Mouse (Mus musculus): ENCODE results near the gene Ccdc174. TPM values are rescaled to one million over a fixed set of nuclear protein-coding genes. Genes with fewer than 3 reads are reported as not detected.

Ccdc174 gene
- 11.9 TPM for polyA plus RNA-seq (2014; fragmentation: Illumina TruSeq; extraction: RNeasy Lipid Tissue Mini Kit (QIAGEN cat#74804); ENCODE audit: insufficient read depth, low read depth, low replicate concordance)

GRCm38 (mm10) chr6:91877885-91878651 is at the start of gene Ccdc174:
Gene Ccdc174 (plus strand): TSS chr6:91878053.

GRCm38 (mm10) chr6:91902509-91902908 is 24.7 kb downstream of the Ccdc174 start, which contains the start of gene 4930590J08Rik:
Gene 4930590J08Rik (plus strand): TSS chr6:91902809.

Other genes starting within 250 kb of the Ccdc174 start
- 18.1 TPM for gene Slc6a6, start 194.0 kb upstream of the Ccdc174 start, polyA plus RNA-seq (2014; fragmentation: Illumina TruSeq; extraction: RNeasy Lipid Tissue Mini Kit (QIAGEN cat#74804); ENCODE audit: insufficient read depth, low read depth, low replicate concordance)
- 0.54 TPM for gene Grip2, start 50.8 kb upstream of the Ccdc174 start, polyA plus RNA-seq (2014; fragmentation: Illumina TruSeq; extraction: RNeasy Lipid Tissue Mini Kit (QIAGEN cat#74804); ENCODE audit: insufficient read depth, low read depth, low replicate concordance)
- 0.23 TPM for gene 4930590J08Rik, start 24.8 kb downstream of the Ccdc174 start, polyA plus RNA-seq (2014; fragmentation: Illumina TruSeq; extraction: RNeasy Lipid Tissue Mini Kit (QIAGEN cat#74804); ENCODE audit: insufficient read depth, low read depth, low replicate concordance)
- gene Fgd5, start 100.8 kb downstream of the Ccdc174 start, polyA plus RNA-seq (2014; fragmentation: Illumina TruSeq; extraction: RNeasy Lipid Tissue Mini Kit (QIAGEN cat#74804); ENCODE audit: insufficient read depth, low read depth, low replicate concordance), result 23.6 TPM
- gene Nr2c2, start 213.3 kb downstream of the Ccdc174 start, polyA plus RNA-seq (2014; fragmentation: Illumina TruSeq; extraction: RNeasy Lipid Tissue Mini Kit (QIAGEN cat#74804); ENCODE audit: insufficient read depth, low read depth, low replicate concordance), result 8.9 TPM